Mouse (Mus musculus): Measurements from ENCODE around the gene Btnl1. TPM values are rescaled to one million over a fixed set of nuclear protein-coding genes. Genes with fewer than 3 reads are reported as not detected.
A peak's percentile ranks its signal among the peaks of the same experiment; 100 is the strongest.

Btnl1 gene
- total and polyA plus RNA-seq, 3 experiments = not detected

DNA sequence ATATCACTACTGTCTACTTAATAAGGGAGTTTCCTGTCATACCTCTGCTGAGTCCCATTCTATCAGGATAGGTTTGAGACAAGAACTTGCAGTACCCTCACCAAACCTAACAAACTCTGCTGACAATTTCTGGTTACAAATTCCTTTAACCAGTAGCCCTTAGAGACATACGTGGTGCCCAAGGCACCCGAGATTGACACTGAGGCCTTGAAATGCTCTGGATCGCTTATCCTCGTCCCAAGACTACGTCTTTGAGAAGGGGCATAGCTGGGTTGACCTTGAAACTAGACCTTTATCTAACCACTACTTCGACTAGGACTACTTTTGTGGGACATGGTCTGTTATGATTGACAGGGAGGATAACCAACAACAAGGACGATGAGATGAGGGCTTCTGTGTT is 31.4 kb upstream of the Btnl1 start:
- peak overlapping the region; percentile 65 for H3K27ac ChIP-seq (ENCODE audit: insufficient read depth, low read depth)
- no peak for TF ChIP-seq POLR2A (IDR thresholded peaks at IDR 0.05; ENCODE audit: low read depth, low read length)
- TF ChIP-seq CHD1 (IDR thresholded peaks at IDR 0.05; ENCODE audit: low read depth, low read length) = no peak
- TF ChIP-seq ZNF384 (IDR thresholded peaks at IDR 0.05; ENCODE audit: low read depth, low read length) = no peak
- no peak for TF ChIP-seq MAX (IDR thresholded peaks at IDR 0.05; ENCODE audit: low read length)
- no peak for TF ChIP-seq TBP (conservative IDR thresholded peaks at IDR 0.05; ENCODE audit: low read depth, low read length)
- TF ChIP-seq MEF2A (IDR thresholded peaks at IDR 0.05; ENCODE audit: borderline replicate concordance, low read depth, low read length) = no peak
- no peak for TF ChIP-seq EP300 (IDR thresholded peaks at IDR 0.05; ENCODE audit: low read length)
- TF ChIP-seq PAX5 (IDR thresholded peaks at IDR 0.05; ENCODE audit: low read length) = no peak
- no peak for TF ChIP-seq NELFE (IDR thresholded peaks at IDR 0.05; ENCODE audit: low read depth, low read length)
- no peak for TF ChIP-seq IRF4 (IDR thresholded peaks at IDR 0.05; ENCODE audit: low read depth, low read length)
- no peak for TF ChIP-seq E2F4 (IDR thresholded peaks at IDR 0.05; ENCODE audit: insufficient replicate concordance, low read depth, low read length)
- no peak for TF ChIP-seq RAD21 (IDR thresholded peaks at IDR 0.05; ENCODE audit: low read depth, low read length)
- no peak for TF ChIP-seq NRF1 (IDR thresholded peaks at IDR 0.05; ENCODE audit: low read depth, low read length)
- peak overlapping the region; percentile 47 for H3K9ac ChIP-seq (ENCODE audit: insufficient read depth, low read depth)
- no peak for DNase-seq (ENCODE audit: extremely low read depth)
- no peaks in the 10 kb centered on the region for H3K27me3 ChIP-seq (replicated peaks)
- in situ Hi-C loops (cut with MboI; ENCODE audit: low pct_ligation_motif_present, low pct_unique_long_range_greater_than_20kb, low sequenced_read_pairs) (loop anchor here (5.0 kb wide), 1 partner anchor 98 kb away; no protein-coding TSS in a partner anchor), dilution Hi-C loops (cut with MboI; ENCODE audit: extremely low pct_ligation_motif_present, extremely low pct_unique_long_range_greater_than_20kb, low sequenced_read_pairs) (no loop called here)
- peaks cover 22 to 60% of the 10 kb centered on the region in 2 experiments for H3K4me1 ChIP-seq (ENCODE audit: control insufficient read depth in 1 of 2, insufficient read depth in 2 of 2)
- peak overlapping the region; percentile 52 to 76 (median 58) for H3K4me3 ChIP-seq (replicated peaks in 1 of 3; ENCODE audit: low read depth in 2 of 3, low read length in 2 of 3, poor library complexity in 1 of 3)
- H3K9me3 ChIP-seq (replicated peaks; ENCODE audit: low read length) = no peaks in the 10 kb centered on the region
- peak overlapping the region; percentile 82 for H3K4me2 ChIP-seq (ENCODE audit: insufficient read depth, low read depth, poor library complexity, severe bottlenecking)
- H3K36me3 ChIP-seq (replicated peaks in 1 of 2; ENCODE audit: control insufficient read depth in 1 of 2, insufficient read depth in 1 of 2, low read length in 1 of 2) = peaks cover 22 to 56% of the 10 kb centered on the region in 2 experiments
- peaks cover 21% of the 10 kb centered on the region for H3K79me2 ChIP-seq (replicated peaks; ENCODE audit: control insufficient read depth, extremely low read depth, insufficient read depth, poor library complexity, severe bottlenecking)

GRCm38 (mm10) chr17:34346041-34346440 is 30.9 kb upstream of the Btnl1 start:
- no peak for DNase-seq (ENCODE audit: extremely low read depth)
- in situ Hi-C loops (cut with MboI; ENCODE audit: low pct_ligation_motif_present, low pct_unique_long_range_greater_than_20kb, low sequenced_read_pairs) (loop anchor here (5.0 kb wide), 1 partner anchor 99 kb away; no protein-coding TSS in a partner anchor), dilution Hi-C loops (cut with MboI; ENCODE audit: extremely low pct_ligation_motif_present, extremely low pct_unique_long_range_greater_than_20kb, low sequenced_read_pairs) (no loop called here)
- Histone ChIP-seq H3K27me3 (replicated peaks) (no peaks in the 10 kb centered on the region), H3K36me3 (replicated peaks in 1 of 2; ENCODE audit: control insufficient read depth in 1 of 2, insufficient read depth in 1 of 2, low read length in 1 of 2) (peaks cover 22 to 51% of the 10 kb centered on the region in 2 experiments), H3K79me2 (replicated peaks; ENCODE audit: control insufficient read depth, extremely low read depth, insufficient read depth, poor library complexity, severe bottlenecking) (peaks cover 21% of the 10 kb centered on the region), H3K4me1 (ENCODE audit: control insufficient read depth in 1 of 2, insufficient read depth in 2 of 2) (peaks cover 17 to 55% of the 10 kb centered on the region in 2 experiments), H3K4me3 (replicated peaks in 1 of 3; ENCODE audit: low read depth in 2 of 3, low read length in 2 of 3, poor library complexity in 1 of 3) (peak overlapping the region; percentile 52 to 76 (median 58)), H3K4me2 (ENCODE audit: insufficient read depth, low read depth, poor library complexity, severe bottlenecking) (peak overlapping the region; percentile 82), H3K9ac (ENCODE audit: insufficient read depth, low read depth) (peak overlapping the region; percentile 47), H3K9me3 (replicated peaks; ENCODE audit: low read length) (no peaks in the 10 kb centered on the region), H3K27ac (ENCODE audit: insufficient read depth, low read depth) (peak overlapping the region; percentile 65)
- no peak for TF ChIP-seq HCFC1 (IDR thresholded peaks at IDR 0.05; ENCODE audit: low read depth, low read length)
- TF ChIP-seq RAD21 (IDR thresholded peaks at IDR 0.05; ENCODE audit: low read depth, low read length) = no peak
- TF ChIP-seq CHD2 (IDR thresholded peaks at IDR 0.05; ENCODE audit: low read length) = no peak
- TF ChIP-seq EP300 (IDR thresholded peaks at IDR 0.05; ENCODE audit: low read length) = no peak
- TF ChIP-seq ETS1 (conservative IDR thresholded peaks at IDR 0.05; ENCODE audit: low read depth, low read length) = no peak
- peak; percentile 67 for TF ChIP-seq TBP (conservative IDR thresholded peaks at IDR 0.05; ENCODE audit: low read depth, low read length)
- no peak for TF ChIP-seq JUN (IDR thresholded peaks at IDR 0.05; ENCODE audit: insufficient read depth, low read depth, low read length)
- no peak for TF ChIP-seq SIN3A (IDR thresholded peaks at IDR 0.05; ENCODE audit: low read length)
- TF ChIP-seq JUND (conservative IDR thresholded peaks at IDR 0.05; ENCODE audit: low read depth, low read length) = no peak
- no peak for TF ChIP-seq MAX (IDR thresholded peaks at IDR 0.05; ENCODE audit: low read length)
- TF ChIP-seq MAZ (IDR thresholded peaks at IDR 0.05; ENCODE audit: low read depth, low read length) = no peak
- TF ChIP-seq NELFE (IDR thresholded peaks at IDR 0.05; ENCODE audit: low read depth, low read length) = 0 out of 2 replicates have a peak, but pooled peaks have one; percentile 35
- TF ChIP-seq POLR2AphosphoS2 (IDR thresholded peaks at IDR 0.05; ENCODE audit: low read depth, low read length) = no peak
- TF ChIP-seq UBTF (IDR thresholded peaks at IDR 0.05; ENCODE audit: low read depth, low read length) = no peak
- TF ChIP-seq USF2 (conservative IDR thresholded peaks at IDR 0.05; ENCODE audit: low read depth, low read length) = no peak
- peak; percentile 56 for TF ChIP-seq POLR2A (IDR thresholded peaks at IDR 0.05; ENCODE audit: low read depth, low read length)
- no peak for TF ChIP-seq CHD1 (IDR thresholded peaks at IDR 0.05; ENCODE audit: low read depth, low read length)
- TF ChIP-seq TCF12 (IDR thresholded peaks at IDR 0.05; ENCODE audit: low read depth, low read length) = 0 out of 2 replicates have a peak, but pooled peaks have one; percentile 20
- no peak for TF ChIP-seq GABPA (IDR thresholded peaks at IDR 0.05; ENCODE audit: insufficient replicate concordance, low read depth, low read length)
- TF ChIP-seq ZNF384 (IDR thresholded peaks at IDR 0.05; ENCODE audit: low read depth, low read length) = no peak
- TF ChIP-seq ELF1 (IDR thresholded peaks at IDR 0.05; ENCODE audit: low read depth, low read length) = 0 out of 2 replicates have a peak, but pooled peaks have one; percentile 14
- TF ChIP-seq BHLHE40 (IDR thresholded peaks at IDR 0.05; ENCODE audit: low read depth, low read length) = no peak
- no peak for TF ChIP-seq MYC (IDR thresholded peaks at IDR 0.05; ENCODE audit: low read depth, low read length)
- no peak for TF ChIP-seq USF1 (IDR thresholded peaks at IDR 0.05; ENCODE audit: low read depth, low read length)
- TF ChIP-seq KAT2A (IDR thresholded peaks at IDR 0.05; ENCODE audit: insufficient replicate concordance, low read length) = no peak
- no peak for TF ChIP-seq IRF4 (IDR thresholded peaks at IDR 0.05; ENCODE audit: low read depth, low read length)
- no peak for TF ChIP-seq MAFK (IDR thresholded peaks at IDR 0.05; ENCODE audit: insufficient replicate concordance, low read length)
- no peak for TF ChIP-seq MEF2A (IDR thresholded peaks at IDR 0.05; ENCODE audit: borderline replicate concordance, low read depth, low read length)
